Mouse (Mus musculus): ENCODE data around the gene Ide.

DNA sequence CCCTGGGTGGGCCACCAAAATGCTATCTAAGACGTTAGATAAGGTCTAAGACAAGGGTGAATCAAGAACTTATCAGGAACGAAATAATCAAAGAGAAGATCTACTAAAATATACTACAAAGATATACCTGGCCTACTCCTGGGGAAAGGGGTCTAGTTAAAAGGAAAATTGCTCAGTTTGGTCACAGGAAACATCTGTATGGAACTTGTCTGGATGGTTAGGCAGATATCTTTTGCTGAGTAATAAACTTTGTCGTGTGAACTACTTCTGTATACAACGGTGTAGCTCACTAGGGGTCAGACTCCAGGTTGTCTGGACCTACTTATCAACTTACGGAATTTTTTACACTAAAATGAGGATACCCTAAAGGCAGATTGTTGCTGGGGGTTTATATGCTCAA lies 22.4 kb upstream of the Ide start:
- TF ChIP-seq EP300 (IDR thresholded peaks at IDR 0.05; ENCODE audit: low read depth) (no peak), CTCF (IDR thresholded peaks at IDR 0.05; ENCODE audit: low read depth) (no peak)
